Mouse (Mus musculus) heart, adult 2 months (tissue): Measurements from ENCODE around the gene Bcl9l.

Experiments
- CTCF ChIP-seq: fragments of 200-600 bp; IDR thresholded peaks from 2 replicates; pipeline ENCODE4 v1.8.1; 2022; ENCODE audit warnings: antibody characterized with exemption, mild to moderate bottlenecking, moderate library complexity
- EP300 ChIP-seq: fragments of 200-500 bp; IDR thresholded peaks from 2 replicates; pipeline ENCODE4 v1.6.1; 2011; ENCODE audit warnings: low read depth, low read length, control low read depth; ENCODE audit not compliant: insufficient read depth
- POLR2A ChIP-seq: fragments of 200-500 bp; IDR thresholded peaks from 2 replicates; pipeline ENCODE4 v1.6.1; 2011; ENCODE audit warnings: mild to moderate bottlenecking, low read depth, low read length, control low read depth; ENCODE audit not compliant: insufficient read depth

DNA sequence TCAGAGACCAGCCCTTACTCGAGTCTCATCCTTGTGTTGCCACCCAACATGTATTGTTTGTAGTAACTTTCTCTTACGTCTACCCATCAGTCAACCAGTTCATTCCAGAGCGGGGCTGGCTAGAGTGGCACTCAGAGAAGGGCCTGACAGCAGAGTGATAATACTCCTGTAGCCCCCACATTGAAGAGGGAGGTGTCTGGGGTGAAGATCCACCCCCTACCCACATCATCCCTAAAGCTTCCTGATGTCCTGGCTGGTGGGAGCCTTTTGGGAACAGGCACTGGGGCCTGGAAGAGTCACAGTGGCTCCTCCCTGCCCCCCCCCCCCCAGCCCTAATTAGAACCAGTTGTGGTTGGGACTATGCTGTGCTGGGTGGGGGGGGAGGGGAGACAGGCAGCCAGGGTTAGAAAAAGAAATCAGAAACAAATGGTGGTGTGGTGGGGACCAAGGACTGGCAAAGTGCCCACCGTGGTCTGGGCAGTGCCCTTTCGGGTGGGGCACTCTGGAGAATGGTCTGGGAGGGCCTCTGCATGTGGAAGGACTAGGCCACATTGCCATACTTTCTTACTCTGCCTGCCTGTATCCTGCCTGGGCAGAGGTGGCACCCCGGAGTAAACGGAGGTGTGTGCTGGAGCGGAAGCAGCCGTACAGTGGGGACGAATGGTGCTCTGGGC, 18.7 kb downstream of the Bcl9l start:
- TF ChIP-seq CTCF (no peak), POLR2A (no peak), EP300 (no peak)
